Mouse (Mus musculus): ENCODE results near the gene Rrp1b.
A peak's percentile ranks its signal among the peaks of the same experiment; 100 is the strongest.

Gene Rrp1b

DNA sequence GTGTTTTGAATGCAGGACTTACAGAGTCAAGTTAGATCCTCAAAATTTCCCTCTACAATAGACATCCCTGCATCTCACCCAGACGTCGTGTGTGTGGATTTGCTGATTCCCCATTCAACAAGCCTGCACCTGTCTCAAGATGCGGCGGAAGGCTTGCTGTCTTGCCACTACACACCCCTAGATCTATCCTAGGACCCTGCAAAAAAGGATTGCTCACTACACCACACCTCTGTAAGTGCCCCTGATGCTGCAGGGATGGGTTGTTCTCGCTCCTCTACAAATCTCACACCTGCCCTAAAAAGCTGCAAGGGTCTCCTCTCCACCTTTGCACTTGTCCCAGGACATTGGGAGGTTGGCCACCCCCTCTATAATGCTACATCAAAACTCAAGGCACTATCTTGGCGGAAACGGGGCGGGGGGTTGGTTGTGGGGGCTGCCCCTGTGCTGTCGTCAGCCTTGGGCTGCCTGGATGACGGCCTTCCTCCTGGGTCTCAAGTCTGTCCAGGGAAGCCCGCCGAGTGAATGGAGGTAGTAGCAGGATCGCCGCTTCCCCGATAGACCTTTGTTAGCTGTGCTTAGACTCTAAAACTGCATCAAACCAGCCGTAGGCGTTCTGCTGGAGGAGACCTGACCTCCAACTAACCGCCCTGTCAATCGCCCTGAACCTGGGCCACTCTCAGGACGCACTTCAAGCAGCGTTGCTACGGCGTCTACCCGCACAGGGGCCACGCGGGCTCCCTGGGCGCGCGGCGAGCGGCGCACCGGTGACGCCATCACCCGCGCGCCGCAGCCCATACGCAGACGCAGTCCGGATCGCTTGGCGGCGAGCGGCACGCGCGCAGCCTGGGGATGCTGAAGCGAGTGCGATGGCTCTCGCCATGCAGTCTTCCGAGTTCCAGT, at the start of gene Rrp1b, which contains the start of gene Hsf2bp:
Rrp1b (plus strand) TSS at position 492 of the 900 bp plus-strand sequence.
Hsf2bp (minus strand) TSS at position 741 of the 900 bp plus-strand sequence.
- peak; percentile 79 for DNase-seq (ENCODE audit: low spot score)

DNA sequence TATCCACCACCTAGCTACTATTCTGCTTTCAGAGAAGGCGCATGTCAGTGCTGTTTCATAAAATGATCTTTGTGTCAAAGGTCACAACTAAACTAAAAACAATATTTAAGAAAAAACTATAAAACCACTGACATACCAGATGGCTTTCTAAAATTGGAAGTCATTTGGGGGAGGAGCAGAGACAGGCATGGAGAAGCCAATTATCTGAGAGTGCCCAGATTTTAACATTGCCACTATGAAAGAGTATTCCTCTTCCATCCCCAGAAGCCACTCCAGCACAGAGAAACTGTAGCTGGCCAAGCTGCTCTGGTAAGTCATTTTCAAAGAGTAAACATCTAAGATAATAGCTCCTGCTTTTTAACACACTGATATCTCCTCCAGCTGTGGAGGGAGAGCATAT, 49.0 kb upstream of the Rrp1b start:
- no peak for DNase-seq (ENCODE audit: low spot score)

DNA sequence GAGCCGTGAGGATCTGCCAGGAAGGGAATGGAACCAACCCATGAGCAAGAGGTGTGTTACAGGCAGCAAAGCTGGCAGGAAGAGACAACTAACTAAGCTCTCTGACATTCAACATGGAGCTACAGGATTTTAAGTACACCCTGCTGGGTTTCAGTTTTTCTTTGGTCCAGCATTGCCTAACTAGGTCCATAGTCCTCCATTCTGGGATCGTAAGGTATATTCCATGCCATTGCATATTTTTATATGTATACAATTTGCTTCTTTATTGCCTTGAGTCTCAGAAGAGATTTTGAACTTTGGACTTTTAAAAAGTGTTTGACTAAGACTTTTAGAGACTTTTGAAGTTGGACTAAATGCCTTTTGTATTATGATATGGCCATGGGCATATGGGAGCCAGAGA, 46.9 kb upstream of the Rrp1b start:
- no peak for DNase-seq (ENCODE audit: low spot score)

DNA sequence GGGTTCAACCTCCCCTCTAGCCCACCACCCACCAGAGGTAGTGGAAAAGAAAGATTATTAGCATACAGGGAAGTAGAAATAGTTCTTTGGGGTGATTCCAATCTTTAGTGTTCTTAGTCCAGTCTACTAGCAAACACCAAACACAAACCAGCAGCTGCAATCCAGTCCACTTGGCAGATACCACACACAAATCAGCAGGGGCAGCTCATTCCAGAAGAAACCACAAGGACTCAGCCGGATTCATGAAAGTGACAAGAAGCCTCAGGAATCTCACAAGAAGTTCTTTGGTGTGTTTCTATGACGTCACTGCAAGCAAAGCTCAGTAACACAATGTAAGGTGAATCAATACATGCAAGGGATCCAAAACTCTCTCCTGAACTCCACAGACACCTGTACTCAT, 43.9 kb upstream of the Rrp1b start:
- DNase-seq (ENCODE audit: low spot score): no peak

DNA sequence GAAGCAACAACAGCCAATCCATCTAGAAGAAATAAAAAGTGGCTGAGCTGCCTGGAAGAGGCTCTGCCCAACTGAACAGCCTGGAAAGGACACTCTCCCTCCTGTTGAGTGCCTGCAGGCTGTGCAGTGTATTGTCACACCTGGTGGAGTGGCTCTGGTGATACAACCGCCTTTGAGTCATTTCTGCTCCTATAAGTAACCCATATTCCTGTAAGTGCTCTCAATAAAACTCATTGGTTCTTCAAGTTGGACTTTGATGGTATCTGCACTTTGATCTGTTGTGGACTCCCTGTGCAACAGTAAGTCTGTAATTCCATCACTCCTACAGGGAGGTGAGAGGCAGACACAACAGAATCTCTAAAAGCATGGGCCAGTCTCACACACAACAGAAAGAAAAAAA, 42.5 kb upstream of the Rrp1b start:
- DNase-seq (ENCODE audit: low spot score): no peak

DNA sequence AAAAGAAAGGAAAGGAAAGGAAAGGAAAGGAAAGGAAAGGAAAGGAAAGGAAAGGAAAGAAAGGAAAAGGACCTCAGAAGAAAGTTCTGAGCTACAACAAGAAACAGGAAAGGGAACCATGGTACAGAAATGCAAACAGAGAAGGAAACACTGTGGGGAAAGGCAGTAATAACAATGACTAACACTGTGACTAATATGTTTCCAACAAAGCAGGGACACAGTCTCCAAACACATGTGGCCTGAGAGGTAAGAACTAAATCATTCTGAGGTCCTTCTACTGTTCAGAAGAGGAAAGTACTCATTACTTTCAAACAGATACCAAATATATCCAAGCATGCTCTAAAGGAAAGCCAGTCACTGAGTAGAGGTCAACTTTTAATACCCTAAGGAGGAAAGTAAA, 41.8 kb upstream of the Rrp1b start:
- DNase-seq (ENCODE audit: low spot score): no peak

DNA sequence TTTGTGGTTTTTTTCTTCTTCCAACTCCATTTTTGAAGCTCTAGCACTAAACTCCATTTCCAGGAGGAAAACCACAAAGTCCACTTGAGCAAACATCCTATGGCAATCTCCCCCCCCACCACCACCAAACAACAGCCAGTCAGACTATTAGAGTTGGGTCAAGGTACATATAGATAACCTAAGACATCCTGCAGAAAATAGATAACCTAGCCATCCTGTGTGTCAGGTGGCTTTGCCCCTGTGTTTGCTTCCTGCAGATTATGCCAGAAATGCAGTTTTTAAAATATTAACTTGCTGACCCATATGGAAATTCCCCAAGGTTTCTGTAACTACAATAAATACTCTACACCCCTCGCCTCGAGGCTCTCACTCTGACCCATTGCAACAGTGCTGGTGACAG, 40.1 kb upstream of the Rrp1b start:
- DNase-seq (ENCODE audit: low spot score): no peak

DNA sequence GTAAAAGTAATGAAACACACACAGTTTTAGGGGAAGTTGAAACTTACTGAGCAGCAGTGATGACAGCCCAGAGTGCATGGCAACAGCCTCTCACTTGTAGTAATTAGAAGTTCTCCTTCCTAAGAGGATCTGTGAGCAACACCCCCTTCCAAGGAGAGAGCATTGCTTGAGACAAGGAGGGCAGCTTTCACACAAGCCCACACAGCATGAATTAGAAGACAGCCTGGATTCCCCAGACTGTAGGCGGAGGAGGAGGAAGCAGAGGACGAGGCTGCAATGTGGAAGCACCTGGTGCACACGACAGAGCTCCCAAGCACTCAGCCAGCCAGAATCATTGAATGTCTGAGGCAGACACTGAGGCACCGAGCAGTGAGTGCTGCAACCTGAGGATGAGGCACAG, 39.6 kb upstream of the Rrp1b start:
- DNase-seq (ENCODE audit: low spot score): no peak

DNA sequence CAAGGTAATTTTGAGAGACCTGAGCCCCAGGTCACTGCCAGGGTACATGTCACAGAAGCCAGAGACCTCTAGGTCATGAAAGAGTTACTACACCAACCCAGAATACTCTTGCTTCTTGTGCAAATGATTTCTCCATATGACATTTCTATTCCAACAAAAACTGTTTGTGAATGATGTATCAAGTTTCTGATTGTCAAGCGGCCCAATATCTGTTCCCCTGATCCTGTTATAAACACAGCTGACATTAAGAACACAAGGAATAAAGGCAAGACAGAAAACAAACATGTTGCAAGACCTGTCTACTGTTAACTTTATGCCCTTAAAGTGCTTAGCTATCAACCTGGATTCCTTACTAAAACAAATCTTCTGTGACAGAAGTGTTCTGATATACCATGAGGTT, 37.5 kb upstream of the Rrp1b start:
- DNase-seq (ENCODE audit: low spot score): no peak

DNA sequence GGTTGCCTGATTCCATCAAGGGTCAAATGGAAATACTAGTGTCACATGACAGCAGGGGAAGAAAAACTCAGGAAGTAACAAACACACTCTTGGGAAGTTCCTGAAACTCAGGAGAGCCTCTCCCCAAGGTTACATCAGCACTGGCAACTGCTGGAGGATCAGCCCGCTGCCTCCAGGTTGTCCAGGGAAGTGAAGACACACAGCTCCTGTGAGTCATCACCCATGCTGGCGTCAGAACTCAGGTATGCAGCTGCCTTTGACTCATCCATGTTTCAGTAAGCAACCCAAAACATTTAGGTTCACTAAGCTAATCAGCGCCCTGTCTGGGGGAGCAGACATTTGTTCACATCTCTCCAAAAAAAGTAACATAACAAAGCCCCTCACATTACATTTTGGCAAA, 32.6 kb upstream of the Rrp1b start:
- no peak for DNase-seq (ENCODE audit: low spot score)

DNA sequence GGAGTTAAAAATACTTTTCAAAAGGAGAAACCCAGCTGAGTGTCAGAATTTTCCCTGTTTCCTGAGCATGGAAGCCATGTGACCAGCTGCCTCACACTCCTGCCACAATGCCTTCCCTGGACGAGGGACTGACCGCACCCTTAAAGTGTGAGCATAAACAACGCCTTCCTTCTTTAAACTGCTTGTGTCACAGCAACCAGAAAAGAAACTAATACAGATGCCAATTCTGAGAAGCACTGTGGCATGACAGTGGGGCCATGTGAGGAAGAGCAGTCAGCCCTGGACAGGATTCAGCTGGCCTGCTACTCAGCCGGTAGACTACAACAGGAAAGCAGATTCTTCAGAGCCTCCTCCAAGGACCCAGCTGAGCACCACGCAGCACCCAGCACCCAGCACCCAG, 29.1 kb upstream of the Rrp1b start:
- DNase-seq (ENCODE audit: low spot score): no peak

DNA sequence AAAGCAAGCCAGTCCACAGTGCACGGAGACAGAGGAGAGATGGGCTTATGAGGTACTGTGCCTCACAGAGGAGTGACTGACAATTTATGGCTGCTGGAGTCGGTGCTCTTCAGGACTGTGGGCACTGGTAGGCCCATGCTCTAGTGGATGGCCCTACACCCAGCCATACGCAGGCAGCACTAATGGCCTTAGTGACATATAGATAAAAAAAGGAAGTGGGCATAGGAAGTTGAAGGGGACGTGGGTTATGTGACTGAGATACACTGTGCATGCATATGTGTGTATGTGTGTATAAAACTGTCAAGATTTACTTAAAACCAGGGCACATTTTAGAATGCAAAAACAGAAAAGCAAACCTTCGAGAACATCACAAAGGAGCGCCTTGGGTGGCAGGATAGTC, 24.2 kb upstream of the Rrp1b start:
- DNase-seq (ENCODE audit: low spot score): no peak

DNA sequence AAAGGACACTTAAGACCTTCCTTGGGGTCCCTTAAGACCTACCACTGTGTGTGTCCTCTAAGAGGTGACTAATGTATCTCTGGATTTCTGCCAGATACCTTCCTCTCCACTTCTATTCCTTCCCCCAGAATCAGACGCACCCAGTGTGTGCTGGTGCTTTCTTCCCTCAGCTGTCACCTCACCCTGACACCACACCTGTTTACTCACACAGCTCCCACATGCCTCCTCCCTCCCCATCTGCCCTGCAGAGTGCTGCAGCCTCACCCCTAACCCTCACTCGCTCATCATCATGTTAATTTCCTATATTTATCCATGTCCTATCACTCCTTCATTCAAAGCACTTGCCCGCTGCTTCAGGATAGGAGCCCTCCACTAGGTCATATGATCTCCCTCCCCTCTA, 23.6 kb upstream of the Rrp1b start:
- DNase-seq (ENCODE audit: low spot score): no peak

DNA sequence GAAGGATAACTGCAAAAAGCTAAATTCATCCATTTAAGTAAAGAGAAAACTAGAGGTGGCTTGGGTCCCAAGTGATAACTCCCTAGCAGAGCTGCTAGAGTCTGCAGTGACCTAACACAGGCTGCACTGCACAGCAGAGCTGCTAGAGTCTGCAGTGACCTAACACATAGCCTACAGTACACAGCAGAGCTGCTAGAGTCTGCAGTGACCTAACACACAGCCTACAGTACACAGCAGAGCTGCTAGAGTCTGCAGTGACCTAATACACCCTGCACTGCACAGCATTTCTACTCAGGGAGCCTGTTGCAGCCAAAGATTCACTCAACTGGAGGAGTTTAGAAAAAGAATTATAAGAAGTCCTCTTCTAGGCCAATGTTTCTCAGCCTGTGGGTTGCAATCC, 22.2 kb upstream of the Rrp1b start:
- no peak for DNase-seq (ENCODE audit: low spot score)

DNA sequence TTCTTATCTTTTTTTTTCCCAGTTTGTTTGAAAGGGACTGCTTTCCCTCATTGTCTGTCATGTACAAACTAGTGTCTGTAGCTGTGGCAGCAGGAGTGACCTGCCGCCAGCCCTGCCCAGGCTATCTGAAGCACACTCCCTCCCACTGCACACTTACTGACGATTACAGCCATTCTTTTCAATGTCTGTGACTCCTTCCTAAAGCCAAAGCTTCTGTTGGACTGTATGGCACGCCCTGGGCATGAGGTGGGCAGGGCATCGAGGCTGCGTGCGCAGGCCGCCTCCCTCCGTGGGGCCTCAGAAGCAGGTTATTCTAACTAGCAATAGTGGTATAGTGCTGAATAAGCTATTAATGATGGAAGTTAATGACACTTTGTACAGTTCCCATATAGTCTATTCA, 19.4 kb upstream of the Rrp1b start:
- no peak for DNase-seq (ENCODE audit: low spot score)

DNA sequence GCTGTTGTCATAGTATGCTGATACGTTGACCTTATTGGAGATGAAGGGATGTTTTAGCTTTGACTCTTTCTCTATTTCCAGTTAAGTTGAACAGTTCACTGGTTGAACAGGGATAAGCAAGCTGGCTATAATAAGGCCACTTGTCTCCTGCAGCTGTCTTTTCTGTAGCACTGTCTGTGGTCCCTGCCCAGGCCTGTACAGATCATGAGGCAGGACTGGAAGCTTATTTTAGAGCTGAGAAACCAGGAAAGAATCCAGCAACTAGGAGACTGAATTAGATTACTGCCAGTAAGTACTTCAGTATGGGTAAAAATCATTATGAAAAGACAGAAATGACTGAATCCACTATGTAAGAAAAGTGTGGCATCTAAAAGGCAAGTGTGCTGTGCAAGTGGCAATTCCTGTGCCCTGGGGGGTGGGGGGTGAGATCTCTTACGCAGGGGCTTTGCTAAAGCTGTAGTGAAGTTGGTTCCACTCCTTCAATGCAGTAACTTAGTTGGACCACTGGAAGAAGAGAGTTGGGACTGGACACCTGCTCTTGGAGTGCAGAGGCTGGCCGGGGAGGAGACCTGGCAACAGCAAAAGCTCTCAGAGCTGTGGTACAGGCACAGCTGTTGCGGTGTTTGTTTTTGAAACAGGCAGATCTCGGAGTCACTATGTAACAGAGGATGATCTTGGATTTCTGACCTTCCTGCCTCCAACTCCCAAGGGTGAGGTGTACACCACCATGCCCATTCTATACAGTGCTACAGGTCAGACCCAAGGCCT, 17.6 kb upstream of the Rrp1b start:
- DNase-seq (ENCODE audit: low spot score): no peak

DNA sequence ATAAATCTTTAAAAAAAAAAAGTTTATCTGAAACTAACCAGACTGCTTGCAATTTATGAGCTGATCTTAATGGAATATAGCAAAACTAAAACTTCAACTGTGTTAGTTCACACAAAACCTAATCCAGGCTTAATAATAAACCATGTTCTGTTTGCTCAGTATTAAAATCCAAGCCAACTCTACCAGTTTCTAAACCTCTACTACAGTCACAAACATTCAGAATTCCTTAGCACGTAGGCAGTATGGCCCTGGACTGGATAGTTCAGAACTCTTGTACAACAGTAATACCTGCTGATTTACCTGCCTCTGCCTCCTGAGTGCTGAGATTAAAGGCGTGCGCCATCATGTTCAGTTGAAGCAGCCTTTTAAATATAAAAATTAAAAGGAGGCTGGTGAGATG, 13.9 kb upstream of the Rrp1b start:
- DNase-seq (ENCODE audit: low spot score): no peak

DNA sequence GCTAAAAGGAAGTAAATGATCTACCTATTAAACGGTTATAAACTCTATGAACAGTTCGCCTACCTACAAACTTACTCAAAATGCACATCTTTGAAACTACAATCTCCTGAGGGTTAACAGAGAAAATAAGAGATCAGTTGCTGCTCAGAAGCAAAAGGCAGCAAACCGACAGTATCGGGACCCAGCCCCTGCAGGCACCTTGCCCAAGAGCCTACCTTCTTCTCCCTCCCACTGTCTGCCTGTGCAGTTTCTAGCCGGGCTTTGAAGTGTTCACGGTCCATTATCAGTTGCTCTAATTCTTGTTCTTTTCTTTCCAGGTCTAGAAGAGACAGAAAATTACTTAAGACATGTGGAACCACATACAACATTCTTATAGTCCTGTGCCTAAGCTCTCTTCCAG, 13.3 kb upstream of the Rrp1b start:
- DNase-seq (ENCODE audit: low spot score): no peak

DNA sequence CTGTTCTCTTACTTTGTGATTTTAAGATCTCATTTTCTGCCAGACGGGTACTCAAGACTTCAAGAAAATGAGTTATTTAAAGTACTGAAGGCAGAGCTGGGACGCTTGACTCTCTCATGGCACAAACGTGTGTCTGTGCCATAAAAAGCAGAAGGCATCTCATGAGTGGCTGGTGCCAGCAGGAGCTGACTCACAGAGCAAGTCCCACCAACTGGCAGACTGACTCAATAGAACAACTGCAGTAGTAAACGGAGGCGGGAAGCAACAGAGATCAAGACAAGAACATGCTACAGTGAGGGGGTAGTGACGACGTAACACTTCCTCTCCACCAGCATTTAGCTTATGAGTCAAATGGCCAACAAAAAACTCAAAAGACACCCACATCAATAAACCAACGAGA, 12.8 kb upstream of the Rrp1b start:
- no peak for DNase-seq (ENCODE audit: low spot score)

DNA sequence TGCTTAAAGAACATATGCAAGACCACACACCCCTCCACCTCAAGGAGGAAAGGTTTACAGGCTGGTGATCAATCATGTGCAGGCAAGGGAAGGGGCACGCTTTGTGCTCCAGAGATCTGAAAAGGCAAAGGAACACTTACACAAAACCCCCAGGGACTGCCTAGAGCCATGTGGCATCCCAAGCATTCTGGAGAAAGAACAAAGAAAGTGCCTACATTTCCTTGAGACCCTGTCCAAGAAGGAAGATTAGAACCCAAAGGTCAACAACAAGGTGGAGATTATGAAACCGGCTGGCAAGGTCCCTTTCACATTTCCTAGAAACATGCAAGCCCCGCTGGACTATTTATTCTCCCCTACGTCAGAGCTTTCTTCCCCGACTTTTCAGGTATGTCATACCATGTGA, 11.2 kb upstream of the Rrp1b start:
- DNase-seq (ENCODE audit: low spot score): no peak

DNA sequence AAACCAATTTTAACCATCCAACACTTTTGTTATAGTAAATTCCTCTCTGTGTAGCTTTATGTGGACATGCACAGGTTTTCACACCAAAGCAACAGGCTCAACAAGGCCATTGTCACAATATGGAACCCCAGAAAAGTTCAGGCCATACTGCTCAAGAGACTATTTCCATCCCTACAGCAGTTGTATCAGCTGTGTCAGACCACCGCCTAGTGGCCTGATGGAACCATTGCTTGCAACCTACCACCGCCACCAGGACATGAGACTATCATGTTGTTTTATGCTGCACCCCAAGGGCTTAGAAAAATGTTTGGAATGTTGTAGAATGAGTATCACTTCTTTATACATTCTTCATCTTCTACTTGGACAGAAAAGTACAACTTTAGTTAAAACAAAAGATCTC, 10.5 kb upstream of the Rrp1b start:
- peak; percentile 66 for DNase-seq (ENCODE audit: low spot score)

DNA sequence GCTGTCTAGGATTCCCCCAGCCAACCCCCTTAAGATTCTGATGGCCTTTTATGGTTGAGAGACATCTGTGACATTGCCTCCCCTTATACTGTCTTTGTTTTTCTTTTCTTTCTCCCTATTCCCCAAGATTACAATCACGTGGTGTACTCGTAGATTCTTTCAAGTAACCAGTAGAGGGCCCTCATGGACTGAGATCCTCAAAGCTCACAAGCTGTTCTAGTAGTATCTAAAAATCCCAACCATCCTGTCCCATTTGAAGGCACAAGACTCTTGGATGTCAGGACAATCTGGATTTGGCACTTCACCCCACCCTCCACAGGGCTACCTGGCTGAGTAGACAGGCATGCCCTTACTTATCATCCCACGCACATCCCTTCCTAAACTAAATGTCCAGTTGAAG, 8.2 kb upstream of the Rrp1b start:
- DNase-seq (ENCODE audit: low spot score): no peak

DNA sequence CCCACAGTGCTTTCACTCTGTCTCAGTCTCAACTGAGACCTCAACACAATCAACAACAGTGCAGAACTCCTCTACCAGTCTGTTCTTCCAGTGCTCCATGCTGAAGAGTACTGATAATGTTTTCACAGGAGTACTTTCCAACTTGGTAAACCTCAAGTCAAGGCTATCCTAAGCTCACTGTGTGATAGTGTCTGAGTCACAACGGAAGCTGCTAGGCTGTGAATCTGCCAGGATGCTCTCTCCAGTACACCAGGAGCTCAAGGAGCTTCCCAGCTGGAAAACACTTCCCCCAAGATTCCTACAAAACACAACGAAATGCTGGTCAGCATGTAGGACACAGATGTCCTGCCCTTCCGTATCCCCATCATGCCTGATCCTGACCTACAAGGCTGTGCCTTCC, 7.6 kb upstream of the Rrp1b start:
- DNase-seq (ENCODE audit: low spot score): no peak
